Mouse (Mus musculus) thymus, postnatal 36 days (tissue): Measurements from ENCODE around the gene Spdef.

ENCODE experiments used
- DNase-seq, 2 experiments: peaks; one replicate each; pipeline ENCODE4 v3.0.0; 2022; ENCODE audit warnings: mixed read lengths in 2 of 2

The Spdef gene

DNA sequence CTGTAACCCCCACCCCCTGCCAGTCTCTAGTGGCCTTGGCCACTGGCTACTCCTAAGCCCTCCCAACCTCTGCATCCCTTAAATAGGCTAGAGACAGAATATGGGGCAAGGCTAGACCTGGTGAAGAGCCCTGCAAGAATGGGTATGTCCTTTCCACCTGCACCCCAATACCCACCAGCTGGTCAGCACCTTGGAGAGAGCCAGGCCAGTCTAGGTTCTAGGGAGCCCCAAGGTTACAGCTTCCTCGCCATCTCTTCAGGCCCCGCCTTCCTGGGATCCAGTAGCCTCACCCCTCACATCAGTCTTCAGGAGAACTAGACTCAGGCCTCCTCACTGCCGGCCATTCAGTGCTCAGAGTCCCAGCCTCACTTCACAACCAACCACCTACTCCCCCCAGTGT is 4.4 kb downstream of the Spdef start:
- no peak for DNase-seq

DNA sequence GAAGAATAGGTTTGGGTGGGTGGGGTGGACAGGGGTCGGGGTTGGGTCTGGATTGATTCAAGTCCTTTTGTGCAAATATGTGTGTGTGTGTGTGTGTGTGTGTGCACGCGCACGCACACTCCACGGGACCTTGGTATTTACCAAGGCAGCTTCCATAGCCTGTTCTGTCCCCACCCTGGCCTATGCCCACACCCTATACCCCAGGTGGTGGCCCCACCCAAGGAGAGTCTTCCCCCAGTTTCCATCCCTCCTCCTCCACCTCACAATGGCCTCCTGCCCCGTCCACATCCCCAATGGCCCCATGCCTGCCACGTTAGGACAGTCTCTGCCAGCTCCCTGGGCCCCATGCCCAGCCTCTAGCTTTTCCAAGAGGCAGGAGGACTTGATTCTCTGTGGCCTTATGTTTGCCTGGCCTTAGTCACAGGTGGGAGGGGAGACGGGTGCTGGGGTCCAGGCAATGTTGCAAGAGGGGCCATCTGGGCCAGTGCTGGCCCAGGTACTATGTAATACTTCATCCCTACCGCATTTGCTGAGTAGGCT is 7.6 kb downstream of the Spdef start:
- DNase-seq = no peak

DNA sequence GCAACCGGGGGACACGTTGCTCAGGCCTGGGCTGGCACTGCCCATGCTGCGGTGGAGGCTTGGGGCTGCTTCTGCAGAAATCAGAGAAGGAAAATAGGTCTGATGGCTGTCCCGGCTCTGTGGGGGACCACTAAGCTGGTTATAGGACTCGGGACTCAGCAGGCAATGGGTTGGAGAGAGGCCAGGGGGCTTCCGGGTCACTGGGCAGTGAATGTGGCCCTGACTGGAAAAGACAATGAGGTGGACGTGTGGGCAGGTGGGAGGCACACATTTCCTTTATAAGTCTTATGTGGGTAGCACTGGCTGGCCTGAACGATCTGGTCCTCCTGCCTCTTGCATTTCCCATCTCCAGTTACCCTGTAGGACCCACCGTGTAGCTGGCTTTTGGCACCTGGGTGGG is 8.4 kb downstream of the Spdef start:
- no peak for DNase-seq

DNA sequence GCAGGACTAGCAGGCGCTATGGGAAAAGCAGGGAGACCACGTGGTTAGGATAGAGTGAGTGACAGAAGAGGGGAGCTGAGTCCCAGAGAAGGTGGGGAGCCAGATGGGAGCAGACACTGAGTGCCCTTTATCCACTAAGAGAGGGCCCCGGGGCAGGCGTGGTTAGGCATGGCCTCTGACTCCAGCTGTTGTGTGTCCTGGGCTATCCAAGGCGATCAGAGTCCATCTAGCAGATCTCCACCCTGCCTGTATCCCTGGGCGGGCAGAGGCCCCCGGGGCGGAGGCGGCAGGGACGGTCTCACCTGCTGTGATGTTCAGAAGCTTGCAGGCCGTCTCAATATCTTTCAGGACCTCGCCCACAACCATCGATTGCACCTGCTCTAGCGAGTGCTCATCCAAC is 9.1 kb downstream of the Spdef start:
- no peak for DNase-seq

DNA sequence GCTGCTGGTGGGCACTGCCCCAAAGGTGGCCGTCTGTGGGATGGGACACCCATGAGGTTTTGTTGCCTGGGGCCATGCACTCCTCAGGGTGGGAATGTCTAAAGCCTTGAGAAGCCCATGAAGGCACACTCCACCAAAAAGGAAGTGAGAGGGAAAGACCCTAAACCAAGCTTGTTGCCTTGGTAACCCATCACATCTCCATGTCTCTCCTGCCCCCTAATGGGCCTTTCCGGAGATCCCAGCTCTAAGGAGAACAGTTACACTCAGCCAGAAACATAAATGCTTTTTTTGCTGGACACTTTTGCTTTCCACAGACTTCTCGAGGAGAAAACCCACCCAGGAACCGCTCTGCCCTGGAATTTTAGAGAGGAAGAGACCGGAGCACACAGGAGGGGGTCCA is 10.5 kb downstream of the Spdef start:
- DNase-seq = no peak

DNA sequence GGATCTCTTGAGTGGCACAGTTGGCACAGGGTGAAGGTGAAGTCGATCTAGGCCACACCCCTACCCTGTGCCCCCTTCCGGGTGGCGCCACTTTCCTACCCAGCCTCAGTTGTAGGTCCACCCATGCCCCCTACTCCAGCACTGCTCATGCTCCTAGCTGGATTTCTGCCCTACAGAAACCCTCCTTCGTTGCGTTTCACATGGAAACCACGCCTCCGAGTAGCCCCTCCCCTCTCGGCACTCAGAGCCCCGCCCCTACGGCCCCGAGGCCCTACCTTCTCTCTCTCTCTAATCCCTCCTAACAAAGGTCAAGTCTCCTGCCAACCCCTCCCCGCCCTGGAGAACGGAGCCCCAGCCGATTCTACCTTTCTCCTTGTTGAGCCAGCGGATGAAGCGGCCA is 12.0 kb downstream of the Spdef start:
- DNase-seq = peak in 1 of 2 experiments; percentile 15

DNA sequence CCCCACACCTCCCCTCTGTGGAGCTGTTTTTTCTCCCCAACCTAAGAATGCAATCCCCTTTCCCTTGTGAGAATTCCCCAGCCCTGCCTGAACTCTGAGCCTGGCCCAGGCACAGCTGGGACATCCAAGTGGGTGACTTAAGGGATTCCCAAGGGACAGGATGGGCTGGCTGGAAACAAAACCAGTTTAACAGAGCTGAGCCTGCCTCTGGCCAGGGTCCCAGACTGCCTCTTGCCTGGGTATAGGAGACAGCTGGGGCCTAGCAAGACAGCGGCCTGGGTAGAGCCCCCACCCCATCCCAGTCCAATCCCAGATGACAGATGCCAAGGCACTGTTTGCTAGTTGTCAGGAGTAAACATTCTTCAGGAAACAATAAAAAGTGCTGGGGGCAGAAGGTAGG is 15.9 kb downstream of the Spdef start:
- no peak for DNase-seq

DNA sequence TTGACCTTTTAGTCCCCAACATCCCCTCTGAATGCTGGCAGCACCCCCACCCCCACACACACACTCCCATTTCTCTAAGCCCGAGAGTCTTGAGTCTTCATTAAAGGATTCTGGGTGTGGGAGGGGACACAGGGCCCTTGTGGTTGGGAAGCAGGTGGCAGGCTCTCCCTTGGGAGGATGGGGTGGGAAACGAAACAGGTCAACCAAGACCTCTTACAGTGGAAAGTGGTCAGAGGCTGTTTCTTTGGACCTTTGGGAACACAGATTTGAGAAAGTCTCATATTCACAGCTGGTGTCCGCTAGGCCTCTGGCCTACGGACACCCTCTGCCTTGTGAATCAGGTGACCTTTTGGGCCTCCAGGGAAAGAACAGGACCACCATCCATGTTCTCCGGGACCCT is 19.1 kb downstream of the Spdef start:
- no peak for DNase-seq

DNA sequence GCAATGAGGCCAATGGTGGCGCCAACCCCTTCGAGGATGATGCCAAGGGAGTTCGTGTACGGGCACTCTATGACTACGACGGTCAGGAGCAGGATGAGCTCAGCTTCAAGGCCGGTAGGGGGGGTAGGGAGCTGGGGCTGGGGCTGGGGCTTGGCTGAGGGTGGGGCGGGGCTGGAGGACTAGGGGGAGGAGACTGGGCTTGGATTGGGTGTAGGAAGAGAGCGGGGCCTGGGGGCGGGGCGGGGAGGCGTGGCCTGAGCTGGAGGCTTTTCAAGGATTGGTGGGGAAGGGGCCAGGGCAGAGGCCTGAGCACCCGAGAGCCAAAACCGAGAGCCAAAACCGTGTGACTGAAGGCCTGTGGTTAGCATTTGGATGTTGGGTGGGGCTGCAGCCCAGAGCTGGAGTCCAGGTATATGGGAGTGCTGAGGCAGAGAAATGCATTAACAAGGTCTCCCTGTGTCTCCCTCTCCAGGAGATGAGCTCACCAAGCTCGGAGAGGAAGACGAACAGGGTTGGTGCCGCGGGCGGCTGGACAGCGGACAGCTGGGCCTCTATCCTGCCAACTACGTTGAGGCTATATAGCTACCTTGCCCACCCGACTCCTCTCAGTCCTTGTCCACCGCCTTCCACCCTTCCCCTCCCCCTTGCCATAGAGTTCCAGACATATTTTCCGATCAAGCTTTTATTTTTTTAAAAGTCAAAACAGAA is 20.6 kb downstream of the Spdef start:
- DNase-seq = peak; percentile 49 to 59

DNA sequence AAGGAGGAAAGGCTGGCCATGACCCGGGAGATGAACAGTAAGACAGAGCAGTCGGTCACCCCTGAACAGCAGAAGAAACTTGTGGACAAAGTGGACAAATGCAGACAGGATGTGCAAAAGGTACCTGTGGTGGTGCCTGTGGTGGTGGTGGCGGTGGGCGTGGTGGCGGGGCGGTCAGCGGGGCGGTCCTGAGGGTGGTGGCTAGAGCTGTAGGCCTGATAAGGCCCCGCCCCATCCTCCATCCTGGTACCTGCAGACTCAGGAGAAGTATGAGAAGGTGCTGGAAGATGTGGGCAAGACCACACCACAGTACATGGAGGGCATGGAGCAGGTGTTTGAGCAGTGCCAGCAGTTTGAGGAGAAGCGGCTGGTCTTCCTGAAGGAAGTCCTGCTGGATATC is 23.1 kb downstream of the Spdef start:
- DNase-seq = no peak

DNA sequence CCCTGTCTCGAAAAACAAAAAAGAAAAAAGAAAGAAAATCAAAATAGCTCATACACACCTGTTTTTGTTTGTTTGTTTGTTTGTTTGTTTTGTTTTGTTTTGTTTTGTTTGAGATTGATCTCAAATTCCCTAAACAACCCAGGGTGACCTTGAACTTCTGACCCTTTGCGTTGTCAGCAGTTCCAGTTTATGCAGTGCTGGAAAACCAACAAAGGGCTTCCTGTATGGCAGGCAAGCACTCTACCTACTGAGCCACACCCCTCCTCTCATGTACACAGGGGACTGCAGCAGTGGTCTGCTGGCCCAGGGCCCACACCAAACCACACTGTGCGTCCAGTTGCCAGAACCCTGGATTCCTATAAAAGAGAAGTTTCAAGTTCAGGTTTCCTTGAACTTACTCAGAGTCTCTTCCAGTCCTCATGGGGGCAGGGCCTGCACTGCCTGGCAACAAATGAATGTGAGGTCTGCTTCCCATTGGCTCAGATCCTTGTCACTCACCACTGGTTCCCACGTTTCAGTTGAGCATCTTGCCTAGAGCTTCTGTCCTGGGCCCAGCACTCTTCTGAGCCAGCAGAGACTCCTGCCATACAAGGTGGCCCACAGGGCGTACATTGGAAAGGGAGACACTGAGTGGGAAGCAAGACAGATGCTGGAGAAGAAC is 24.7 kb downstream of the Spdef start:
- DNase-seq = no peak

DNA sequence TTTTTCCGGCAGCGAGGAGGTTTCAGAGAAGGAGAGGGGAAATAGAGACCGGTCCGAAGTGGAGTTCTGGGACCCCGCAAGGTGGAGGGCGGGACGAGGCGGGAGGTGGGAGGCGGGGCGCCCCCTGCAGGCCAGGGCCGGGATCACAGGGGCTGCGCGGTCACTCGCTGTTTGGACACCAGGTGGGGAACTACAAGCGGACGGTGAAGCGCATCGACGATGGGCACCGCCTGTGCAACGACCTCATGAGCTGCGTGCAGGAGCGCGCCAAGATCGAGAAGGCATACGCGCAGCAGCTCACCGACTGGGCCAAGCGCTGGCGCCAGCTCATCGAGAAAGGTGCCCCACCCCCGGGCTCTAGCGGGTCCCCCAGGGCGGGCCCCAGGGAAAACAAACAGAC is 26.2 kb downstream of the Spdef start:
- DNase-seq = peak; percentile 27 to 34

DNA sequence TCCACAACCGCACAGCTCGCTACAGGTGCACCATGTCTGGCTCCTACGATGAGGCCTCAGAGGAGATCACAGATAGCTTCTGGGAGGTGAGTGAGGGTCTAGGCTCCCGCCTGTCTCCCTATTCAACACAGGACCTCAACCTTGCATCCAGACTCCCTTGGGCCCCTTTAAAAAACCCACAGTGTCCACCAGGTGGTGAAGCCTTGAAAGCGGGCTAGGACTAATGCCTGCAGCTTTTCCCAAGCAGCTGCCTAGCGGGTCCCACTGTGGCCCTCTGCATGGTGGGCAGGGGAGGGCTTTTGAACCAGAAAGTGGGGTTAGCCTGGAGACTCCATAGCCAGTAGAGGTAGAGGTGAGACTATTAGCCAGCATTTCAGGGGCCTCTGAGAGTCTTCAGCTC is 26.9 kb downstream of the Spdef start:
- DNase-seq = no peak

DNA sequence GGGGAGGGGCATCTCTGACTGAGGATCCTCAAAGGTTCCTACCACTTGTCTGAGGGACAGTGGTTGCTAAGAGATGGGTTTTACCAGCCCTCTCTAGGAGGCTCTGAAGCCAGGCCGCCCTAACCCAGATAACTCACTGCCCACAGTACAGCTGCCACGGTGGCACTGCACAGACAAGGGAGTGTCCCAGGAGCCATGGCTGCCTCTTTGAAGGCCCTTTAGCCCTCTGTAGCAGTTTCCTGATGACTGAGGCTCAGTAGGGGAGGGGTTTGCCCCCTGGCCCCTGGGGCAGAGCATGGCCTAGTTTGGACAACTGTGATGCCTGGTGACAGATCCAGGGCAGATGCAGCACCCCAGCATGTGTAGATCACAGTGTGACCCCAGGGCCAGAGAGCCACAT is 27.9 kb downstream of the Spdef start:
- DNase-seq = no peak

DNA sequence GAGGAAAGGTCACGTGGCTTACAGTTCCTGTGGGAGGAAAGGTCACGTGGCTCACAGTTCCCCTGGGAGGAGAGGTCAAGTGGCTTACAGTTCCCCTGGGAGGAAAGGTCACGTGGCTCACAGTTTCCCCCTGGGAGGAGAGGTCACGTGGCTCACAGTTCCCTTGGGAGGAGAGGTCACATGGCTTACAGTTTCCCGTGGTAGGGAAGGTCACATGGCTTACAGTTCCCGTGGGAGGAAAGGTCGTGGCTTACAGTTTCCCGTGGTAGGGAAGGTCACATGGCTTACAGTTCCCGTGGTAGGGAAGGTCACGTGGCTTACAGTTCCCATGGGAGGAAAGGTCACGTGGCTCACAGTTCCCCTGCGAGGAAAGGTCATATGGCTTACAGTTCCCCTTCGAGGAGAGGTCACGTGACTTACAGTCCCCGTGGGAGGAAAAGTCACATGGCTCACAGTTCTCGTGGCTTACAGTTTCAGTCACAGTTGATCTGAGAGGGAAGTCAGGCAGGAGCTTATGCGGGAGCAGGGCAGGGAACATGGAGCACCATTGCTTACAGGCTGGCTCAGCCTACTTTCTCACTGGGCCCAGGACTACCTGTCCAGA is 29.0 kb downstream of the Spdef start:
- DNase-seq = no peak

DNA sequence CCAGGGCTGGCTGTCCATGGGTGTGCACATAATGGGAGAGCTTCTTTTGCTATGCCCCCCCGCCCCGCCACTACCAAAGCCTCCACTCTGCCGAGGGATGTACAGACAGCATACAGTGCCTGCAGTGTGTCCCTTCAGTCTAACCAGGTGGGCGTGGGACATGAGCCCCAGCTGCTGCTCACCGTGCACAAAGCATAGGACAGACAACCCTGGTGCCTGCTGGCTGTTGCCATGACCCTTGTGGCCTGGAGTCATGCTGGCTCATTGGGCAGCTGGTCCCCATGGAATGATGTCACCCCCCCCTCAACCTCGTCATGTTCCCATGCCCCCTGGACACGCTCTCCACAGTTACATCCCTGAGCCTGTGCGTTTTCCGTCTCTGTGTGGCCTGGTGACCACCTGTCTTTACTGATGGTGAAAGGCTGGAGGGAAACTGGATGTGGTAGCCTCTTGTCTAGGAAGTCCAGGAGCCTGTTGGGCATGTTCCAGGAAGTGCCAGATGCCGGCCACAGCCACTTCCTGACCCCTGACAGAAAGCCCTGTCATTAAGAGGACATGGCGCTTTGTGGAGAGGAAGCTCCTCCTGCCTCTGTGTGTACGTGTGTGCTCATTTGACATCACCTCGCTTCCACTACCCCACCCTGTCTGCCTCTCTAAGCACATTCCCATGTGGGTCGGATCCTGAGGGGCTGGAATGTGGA is 37.6 kb downstream of the Spdef start:
- no peak for DNase-seq

DNA sequence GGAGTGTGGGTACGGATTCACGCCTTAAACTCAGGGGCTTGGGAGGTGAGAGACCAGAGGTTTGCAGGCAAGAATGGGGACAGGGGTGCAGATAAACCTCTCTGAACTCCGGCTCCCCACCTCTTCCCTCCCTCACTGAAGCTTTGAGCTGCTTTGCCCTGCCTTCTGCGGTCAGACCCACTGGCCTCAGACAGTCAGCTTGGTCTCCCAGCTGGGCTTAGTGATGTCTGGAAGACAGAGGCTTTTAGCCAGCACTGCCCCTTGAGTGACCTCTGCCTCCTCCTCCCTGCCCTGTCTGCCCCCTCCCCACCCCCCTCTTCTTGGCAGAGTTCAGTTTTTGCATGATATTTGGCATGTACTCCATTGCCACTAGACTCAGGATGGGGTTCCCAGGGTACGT is 42.4 kb downstream of the Spdef start:
- no peak for DNase-seq

DNA sequence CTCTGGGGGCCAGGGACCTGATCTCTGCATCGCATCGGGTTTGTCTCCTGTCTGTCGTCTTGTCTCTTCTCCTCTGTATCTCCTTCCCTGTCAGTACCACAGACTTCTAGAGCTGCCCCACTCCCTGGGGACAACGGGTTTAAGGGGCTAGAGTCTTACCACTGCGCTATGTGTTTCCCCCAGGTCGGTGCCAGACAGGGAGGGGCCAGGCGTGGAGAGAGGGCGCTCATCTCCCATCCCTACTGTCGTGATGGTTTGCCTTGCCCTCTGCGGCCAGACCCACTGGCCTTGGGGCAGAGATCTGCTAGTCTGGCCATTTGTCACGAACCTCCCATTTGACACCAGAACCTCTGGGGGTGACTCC is 43.2 kb downstream of the Spdef start:
- DNase-seq = no peak

DNA sequence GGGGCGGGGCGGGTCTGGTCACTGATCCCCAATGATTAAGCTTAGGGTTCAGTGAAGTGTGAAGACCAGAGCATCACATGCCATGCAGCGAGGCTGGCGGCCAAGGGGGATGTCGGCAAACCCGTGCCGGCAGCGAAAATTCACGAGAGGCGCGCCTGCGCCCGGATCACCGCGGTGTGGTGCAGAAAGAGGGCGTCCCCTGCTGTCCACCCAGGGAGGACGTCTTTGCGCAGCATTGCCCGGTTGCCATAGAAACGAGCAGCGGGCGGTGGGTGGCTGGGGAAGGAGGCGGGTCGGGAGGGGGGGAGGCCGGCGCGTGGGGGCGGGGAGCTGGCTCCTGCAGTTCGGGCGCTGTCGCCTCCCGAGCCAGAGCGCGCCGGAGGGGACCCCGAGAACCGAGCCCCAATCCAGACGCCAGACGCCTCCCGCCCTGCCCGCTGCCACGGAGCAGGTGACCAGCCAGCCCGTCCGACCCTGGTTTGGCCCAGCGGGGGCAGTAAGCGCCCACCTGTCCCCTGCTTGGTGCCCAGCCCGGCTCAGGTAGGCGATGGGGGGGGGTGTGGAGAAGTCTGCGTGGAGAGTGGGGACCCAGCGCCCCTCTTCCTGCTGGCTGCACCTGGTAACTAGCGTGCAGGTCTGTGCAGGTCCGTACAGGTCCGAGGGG is 43.7 kb downstream of the Spdef start:
- peak; percentile 23 to 52 for DNase-seq

DNA sequence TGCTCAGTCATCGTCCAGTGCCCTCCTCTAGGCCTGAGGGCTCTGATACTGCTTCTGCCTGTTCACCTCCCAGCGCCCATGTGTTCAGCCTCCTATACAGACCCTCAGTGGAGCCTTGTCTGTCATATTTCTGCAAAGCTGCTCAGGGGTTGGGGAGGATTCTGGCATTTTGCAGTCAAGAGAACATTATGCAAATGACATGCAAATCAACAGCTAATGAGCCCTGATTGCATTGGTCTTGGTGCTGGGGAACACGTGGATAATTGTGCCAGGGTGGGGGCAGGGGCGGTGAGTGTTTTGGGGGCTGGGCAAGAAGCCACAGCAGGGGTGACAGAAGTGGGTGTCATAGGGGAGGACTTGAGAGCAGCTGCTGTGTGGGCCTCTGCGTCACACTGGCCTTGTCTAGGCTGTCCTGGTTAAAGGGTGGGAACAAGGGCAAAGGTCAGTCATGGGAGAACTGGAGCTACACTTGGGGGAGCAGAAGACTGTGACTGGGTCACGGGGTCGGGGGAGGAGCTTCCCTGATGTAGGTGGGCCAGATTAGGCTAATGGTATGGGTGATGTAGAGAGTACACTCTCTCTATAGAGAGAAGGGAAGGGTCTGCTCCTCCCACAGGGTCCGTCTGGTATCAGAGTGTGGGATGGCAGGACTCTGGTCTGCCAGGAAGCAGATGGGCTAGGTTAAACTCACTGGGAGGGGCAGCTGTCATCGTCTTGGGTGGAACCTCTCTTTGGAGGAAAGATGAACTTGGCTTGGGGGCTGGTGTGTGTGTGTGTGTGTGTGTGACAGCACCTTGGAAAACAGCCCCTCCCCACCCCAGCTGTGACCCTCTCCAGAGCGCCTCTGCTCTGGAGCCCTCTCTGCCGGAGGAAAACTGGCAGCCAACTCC is 49.6 kb downstream of the Spdef start:
- DNase-seq = no peak

DNA sequence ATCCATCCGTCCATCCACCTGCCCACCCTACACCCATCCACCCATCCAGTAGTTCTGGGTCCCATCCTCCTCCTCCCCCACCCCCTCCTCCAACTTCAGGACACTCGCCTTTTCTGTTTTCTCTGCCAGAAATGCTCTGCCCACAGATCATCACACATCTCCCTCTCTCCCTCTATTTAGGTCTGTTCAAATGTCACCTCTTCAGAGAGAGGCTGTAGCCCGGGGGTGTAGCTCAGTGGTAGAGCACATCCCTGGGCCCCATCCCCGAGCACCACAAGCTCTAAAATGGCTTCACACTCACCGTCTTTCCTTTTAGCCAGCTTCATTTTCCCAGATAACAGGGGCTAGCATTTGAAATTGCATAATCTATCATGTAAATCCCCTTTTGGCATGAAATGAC is 51.0 kb downstream of the Spdef start:
- no peak for DNase-seq

DNA sequence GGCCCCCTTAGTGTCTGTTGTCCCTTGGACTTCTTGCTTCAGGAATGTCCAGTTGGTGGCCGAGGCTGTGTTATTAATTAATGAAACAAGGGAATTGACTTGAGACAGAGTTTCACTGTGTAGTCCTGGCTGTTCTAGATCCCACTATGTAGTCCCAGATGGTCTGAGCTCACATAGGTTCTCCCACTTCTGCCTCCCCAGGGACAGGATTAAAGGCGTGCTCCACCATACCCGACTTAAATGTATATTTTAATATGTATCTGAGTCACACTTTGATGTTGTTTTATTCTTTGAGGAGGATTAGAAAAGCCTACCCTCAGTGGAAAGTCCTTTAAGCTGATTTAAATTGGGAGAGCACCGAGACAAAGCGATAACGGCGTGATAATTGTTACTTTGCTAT is 52.5 kb downstream of the Spdef start:
- no peak for DNase-seq
